8 mouse cellular contexts compared by ENCODE assay signal in the genomic region with DNA sequence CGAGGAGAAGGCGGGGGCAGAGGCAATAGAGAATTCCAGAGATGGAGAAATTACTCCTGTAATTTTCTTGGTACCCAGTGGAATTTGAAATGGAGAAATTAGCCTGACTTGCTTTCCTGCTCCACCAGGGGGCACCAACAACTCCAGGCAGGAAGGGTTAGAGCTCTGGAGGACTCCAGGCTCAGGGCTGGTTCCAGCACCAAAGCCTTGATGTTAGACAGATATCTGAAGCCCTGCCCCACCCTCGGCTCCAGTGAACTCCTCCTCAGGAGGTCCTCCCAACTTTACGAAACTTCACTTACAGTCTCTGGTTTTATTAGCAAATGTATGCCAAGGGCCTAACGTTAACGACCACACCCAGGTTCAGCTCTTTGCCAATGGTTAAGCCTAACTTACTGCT. TPM values are rescaled to one million over a fixed set of nuclear protein-coding genes. Genes with fewer than 3 reads are reported as not detected.
DNase-seq lines count a peak whose midpoint lies in the region; ATAC-seq and TF ChIP-seq lines count a peak whose summit lies in the region.

No protein-coding gene starts in this region.

- no peak overlapping the region for H3K27ac ChIP-seq in heart, embryonic 12.5 days (ENCODE audit: poor library complexity, severe bottlenecking)
- no peak overlapping the region for H3K27ac ChIP-seq in stomach, postnatal 0 days (replicated peaks)

- WGBS in heart, embryonic 12.5 days: 44% methylated on average over 6 of the region's 6 CpGs
- WGBS in stomach, postnatal 0 days: 27% methylated on average over 6 of the region's 6 CpGs

- no peak overlapping the region for H3K4me3 ChIP-seq in heart, embryonic 12.5 days
- H3K4me3 ChIP-seq in stomach, postnatal 0 days (ENCODE audit: low read depth, low read length): no peak overlapping the region

- no peak for TF ChIP-seq EP300 in stomach, postnatal 0 days (optimal IDR thresholded peaks at IDR 0.05)

- H3K9ac ChIP-seq in heart, embryonic 12.5 days: no peak overlapping the region
- H3K9ac ChIP-seq in stomach, postnatal 0 days (ENCODE audit: low read length): no peak overlapping the region

- peak; percentile 86 for TF ChIP-seq CTCF in stomach, postnatal 0 days (IDR thresholded peaks at IDR 0.05; ENCODE audit: low read depth)

- H3K27me3 ChIP-seq in heart, embryonic 12.5 days (replicated peaks): no peaks in the 10 kb centered on the region
- no peaks in the 10 kb centered on the region for H3K27me3 ChIP-seq in stomach, postnatal 0 days (ENCODE audit: control insufficient read depth, insufficient read depth, low read length)

- peaks cover 13% of the 10 kb centered on the region for H3K4me1 ChIP-seq in heart, embryonic 12.5 days (replicated peaks)
- no peaks in the 10 kb centered on the region for H3K4me1 ChIP-seq in stomach, postnatal 0 days (replicated peaks; ENCODE audit: control insufficient read depth, insufficient read depth)

- no peak for ATAC-seq in heart, embryonic 12.5 days (ENCODE audit: insufficient number of reproducible peaks, low FRiP score)
- ATAC-seq in megakaryocyte progenitor cell, adult 5-6 weeks (replicated peaks; ENCODE audit: poor library complexity): peak; percentile 77
- ATAC-seq in stomach, postnatal 0 days (ENCODE audit: low FRiP score, low TSS enrichment): peak; percentile 73; the same call in 1 of the 2 replicates

- H3K4me2 ChIP-seq in heart, embryonic 12.5 days: no peak overlapping the region
- H3K4me2 ChIP-seq in stomach, postnatal 0 days (replicated peaks; ENCODE audit: low read depth): no peak overlapping the region

- peaks cover 11% of the 10 kb centered on the region; the same call in 1 of the 2 replicates for H3K36me3 ChIP-seq in heart, embryonic 12.5 days
- H3K36me3 ChIP-seq in stomach, postnatal 0 days (ENCODE audit: control insufficient read depth, insufficient read depth, low read length): no peaks in the 10 kb centered on the region

- H3K9me3 ChIP-seq in heart, embryonic 12.5 days (replicated peaks): peaks cover 7% of the 10 kb centered on the region; the same call in 1 of the 2 replicates
- no peaks in the 10 kb centered on the region for H3K9me3 ChIP-seq in stomach, postnatal 0 days (ENCODE audit: control insufficient read depth, low read length)

- peak; percentile 95 for DNase-seq in heart, adult 11 months
- DNase-seq in ZHBTc4 (ENCODE audit: low read depth, low spot score): peak; percentile 94
- DNase-seq in cerebellum, postnatal 36 days: peak; percentile 75 to 78
- peak; percentile 20 to 31 for DNase-seq in gastrocnemius, adult 8-10 months (ENCODE audit: low spot score in 2 of 2)
- DNase-seq in kidney, postnatal 36 days: peak; percentile 37 to 84
- DNase-seq in stomach, postnatal 0 days (ENCODE audit: low spot score): peak; percentile 74

RNA-seq across cellular contexts. Expression of gene Atp9a, which starts 50.4 kb away (rescaled TPM):
- 15.7 and 16.1 TPM in 2 replicates for polyA plus RNA-seq in heart, embryonic 12.5 days (2016; fragmentation: Nextera tagmentation; extraction: Ambion mirVana)
- 10 to 100 TPM; 23.0 to 28.0 (median 26.2) TPM for total RNA-seq in gastrocnemius, adult 8-10 months (2022)
- total RNA-seq in megakaryocyte progenitor cell, adult 5-6 weeks (2015): 0.15 and 0.22 TPM in 2 replicates
- 0.27 and 0.42 TPM in 2 replicates for total RNA-seq in megakaryocyte progenitor cell, adult 5-6 weeks (2017)
- 24.1 and 29.2 TPM in 2 replicates for polyA plus RNA-seq in stomach, postnatal 0 days (2015; fragmentation: Nextera tagmentation; extraction: Ambion mirVana)

Comparison
In these comparisons a context has a peak if more than half of its experiments do, and no peak if none do; other contexts are left out.
1. DNase-seq: peak in every context shown above with its lines; median percentile 95 in heart, adult 11 months; 94 in ZHBTc4; 76 in cerebellum, postnatal 36 days; 74 in stomach, postnatal 0 days; 60 in kidney, postnatal 36 days; 26 in gastrocnemius, adult 8-10 months.
2. RNA of gene Atp9a, which starts 50.4 kb away (total RNA-seq): 23.0 to 28.0 TPM in gastrocnemius, adult 8-10 months; 0.15 to 0.42 TPM in megakaryocyte progenitor cell, adult 5-6 weeks; every median in the first group is over 10 times any median in the second.